Mouse (Mus musculus) limb, embryonic 10.5 days (tissue): ENCODE measurements at regions not wholly inside any gene's neighbourhood (a gene's known extent, or its start where the extent isn't known, plus 50 kb on each side); places are given as distances from the start of the nearest gene placed in this dataset.
"Not testable (repeated sequence)": the region's sequence is repeated elsewhere in the genome, so short reads cannot be mapped to it uniquely, and the experiment has no call there.

Experiments
- DNase-seq: peaks from one replicate; pipeline ENCODE4 v3.0.0-alpha.2; 2017; ENCODE audit warnings: low spot score
- H3K27ac ChIP-seq: fragments of 300-500 bp; sonication (generic); 2 replicates; pipeline ENCODE4 v1.5.1; 2016; ENCODE audit warnings: mild to moderate bottlenecking
- H3K27me3 ChIP-seq: fragments of 300-500 bp; sonication (generic); 2 replicates; pipeline ENCODE4 v1.6.1; 2016; ENCODE audit warnings: low read depth, mild to moderate bottlenecking; ENCODE audit not compliant: poor library complexity, severe bottlenecking
- H3K36me3 ChIP-seq: fragments of 300-500 bp; sonication (generic); 2 replicates; pipeline ENCODE4 v1.6.1; 2016; ENCODE audit warnings: mild to moderate bottlenecking, moderate library complexity
- H3K4me1 ChIP-seq: fragments of 300-500 bp; sonication (generic); 2 replicates; pipeline ENCODE4 v1.6.1; 2016
- H3K4me3 ChIP-seq: fragments of 300-500 bp; sonication (generic); 2 replicates; pipeline ENCODE4 v1.5.1; 2016; ENCODE audit warnings: mild to moderate bottlenecking, moderate library complexity
- H3K9me3 ChIP-seq: fragments of 300-500 bp; sonication (generic); replicated peaks from 2 replicates; pipeline ENCODE4 v1.6.1; 2016; ENCODE audit warnings: mild to moderate bottlenecking
- WGBS: fragments of 180-500 bp; shearing (Covaris S2); methylation state at CpG from one replicate; pipeline ENCODE4 v1.1.7; 2016; 5-methylcytosine and 5-hydroxymethylcytosine counted together

DNA sequence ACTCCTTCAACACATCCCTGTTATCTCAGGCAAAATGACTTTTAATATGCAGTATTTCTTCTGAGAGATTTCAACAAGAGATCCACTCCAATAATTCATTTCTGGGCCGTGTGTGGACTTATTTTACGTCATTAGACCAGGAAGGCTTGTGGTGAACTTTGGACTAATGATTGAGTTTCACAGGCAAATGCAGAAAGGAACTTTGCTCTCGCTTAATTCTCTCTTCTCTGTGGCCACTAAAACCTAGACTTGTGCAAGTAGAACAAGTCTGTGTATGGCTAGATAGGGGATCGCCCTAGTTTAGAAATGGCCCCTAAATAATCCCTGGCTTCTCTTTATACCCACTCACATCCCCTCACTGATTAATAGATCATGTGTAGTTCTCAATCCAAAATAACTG is 50.6 kb upstream of the Ppp1r12a start:
- H3K27ac ChIP-seq: no peak overlapping the region
- DNase-seq: no peak
- WGBS: 93% methylated on average over 4 of the region's 4 CpGs
- peaks cover 5% of the 10 kb centered on the region for H3K4me1 ChIP-seq
- no peaks in the 10 kb centered on the region for H3K36me3 ChIP-seq
- no peak overlapping the region for H3K4me3 ChIP-seq
- no peaks in the 10 kb centered on the region for H3K27me3 ChIP-seq
- no peaks in the 10 kb centered on the region for H3K9me3 ChIP-seq

DNA sequence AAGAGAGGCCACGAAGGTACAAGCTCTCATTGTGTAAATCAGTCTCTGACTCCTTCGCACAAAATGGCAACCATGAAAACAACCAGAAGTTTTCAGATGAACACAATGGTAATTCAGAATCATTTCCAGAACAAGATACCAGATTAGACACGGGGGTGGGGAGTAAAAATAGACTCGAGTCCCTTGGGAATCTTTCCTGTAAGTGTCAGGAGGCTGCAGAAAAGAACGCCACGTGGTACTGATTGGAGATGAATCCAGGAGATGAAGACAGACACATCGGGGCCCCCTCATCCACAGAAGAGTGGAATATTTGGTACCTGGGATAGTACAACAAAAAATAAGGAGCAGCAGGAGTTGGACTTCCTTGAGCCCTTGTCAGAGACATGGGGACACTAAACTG is 51.1 kb upstream of the Ppp1r12a start:
- Histone ChIP-seq H3K27ac (no peak overlapping the region), H3K9me3 (no peaks in the 10 kb centered on the region), H3K4me3 (no peak overlapping the region), H3K36me3 (no peaks in the 10 kb centered on the region), H3K4me1 (peaks cover 5% of the 10 kb centered on the region), H3K27me3 (no peaks in the 10 kb centered on the region)
- no peak for DNase-seq
- 84% methylated on average over 7 of the region's 7 CpGs for WGBS

DNA sequence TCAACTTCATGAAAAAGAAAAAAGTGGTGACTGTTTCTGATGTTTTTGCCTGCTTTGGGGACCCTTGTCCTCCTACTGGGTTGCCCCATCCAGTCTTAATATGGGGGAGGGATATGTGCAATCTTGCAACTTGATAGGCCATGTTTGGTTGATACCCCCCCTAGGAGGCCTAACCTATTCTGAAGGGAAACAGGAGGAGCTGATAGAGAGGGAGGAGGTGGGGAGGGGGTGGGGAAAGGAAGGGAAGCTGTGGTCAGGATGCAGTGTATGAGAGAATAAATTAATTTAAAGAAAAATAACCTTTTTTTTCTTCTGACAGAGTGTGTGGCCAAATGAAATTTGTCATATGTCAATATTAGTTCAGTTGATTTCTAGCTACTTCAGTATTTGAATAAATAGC is 51.8 kb upstream of the Ppp1r12a start:
- no peaks in the 10 kb centered on the region for H3K9me3 ChIP-seq
- H3K36me3 ChIP-seq: no peaks in the 10 kb centered on the region
- no peaks in the 10 kb centered on the region for H3K27me3 ChIP-seq

DNA sequence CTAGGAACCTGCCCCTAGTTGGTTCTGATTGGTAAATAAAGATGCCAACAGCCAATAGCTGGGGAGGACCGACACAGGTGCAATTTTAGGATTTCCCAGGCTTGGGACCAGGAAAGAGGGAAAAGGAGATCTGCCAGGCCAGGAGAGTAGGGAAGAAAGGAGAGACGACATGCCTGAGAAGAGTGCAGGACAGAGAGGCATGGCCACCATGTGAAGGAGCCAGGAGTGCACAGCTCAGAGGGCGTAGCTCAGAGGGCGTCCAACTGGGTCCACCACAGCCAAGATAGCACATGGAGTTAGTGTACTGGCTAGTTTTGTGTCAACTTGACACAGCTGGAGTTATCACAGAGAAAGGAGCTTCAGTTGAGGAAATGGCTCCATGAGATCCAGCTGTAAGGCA is 53.5 kb upstream of the Ppp1r12a start:
- H3K4me1 ChIP-seq, H3K27me3 ChIP-seq: not testable (repeated sequence)
- WGBS: 85% methylated on average over 4 of the region's 4 CpGs

More for the DNA sequence above, 51.8 kb upstream of the Ppp1r12a start:
- Histone ChIP-seq H3K4me3 (no peak overlapping the region), H3K4me1 (peaks cover 5% of the 10 kb centered on the region), H3K27ac (no peak overlapping the region)
- no peak for DNase-seq

DNA sequence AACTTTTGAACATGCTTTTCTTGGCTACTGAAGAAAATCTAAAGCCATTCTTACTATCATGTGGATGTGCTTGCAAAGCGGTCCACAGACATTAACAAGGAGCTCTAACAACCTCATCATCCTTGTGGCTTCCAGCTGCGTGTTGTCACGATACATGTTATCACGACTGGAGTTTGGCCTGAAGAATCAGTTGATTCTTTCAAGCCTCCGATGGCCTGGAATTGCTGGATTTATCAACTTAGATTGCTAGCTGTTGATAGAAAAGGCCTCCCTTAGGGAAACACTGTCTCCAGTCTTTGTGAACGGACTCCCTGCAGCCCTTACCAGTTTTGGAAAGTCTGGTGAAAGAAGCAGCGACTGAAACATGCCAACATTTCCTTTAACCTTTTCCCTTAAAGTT is 60.5 kb upstream of the Ppp1r12a start:
- H3K27me3 ChIP-seq: no peaks in the 10 kb centered on the region
- no peak overlapping the region for H3K4me3 ChIP-seq
- no peaks in the 10 kb centered on the region for H3K9me3 ChIP-seq
- 0 out of 2 replicates have a peak, but pooled peaks cover 2% of the 10 kb centered on the region for H3K4me1 ChIP-seq
- H3K27ac ChIP-seq: no peak overlapping the region
- DNase-seq: no peak
- H3K36me3 ChIP-seq: no peaks in the 10 kb centered on the region
- 88% methylated on average over 7 of the region's 7 CpGs for WGBS

More for the DNA sequence above, 53.5 kb upstream of the Ppp1r12a start:
- not testable (repeated sequence) for DNase-seq, H3K9me3 ChIP-seq, H3K27ac ChIP-seq, H3K36me3 ChIP-seq, H3K4me3 ChIP-seq

DNA sequence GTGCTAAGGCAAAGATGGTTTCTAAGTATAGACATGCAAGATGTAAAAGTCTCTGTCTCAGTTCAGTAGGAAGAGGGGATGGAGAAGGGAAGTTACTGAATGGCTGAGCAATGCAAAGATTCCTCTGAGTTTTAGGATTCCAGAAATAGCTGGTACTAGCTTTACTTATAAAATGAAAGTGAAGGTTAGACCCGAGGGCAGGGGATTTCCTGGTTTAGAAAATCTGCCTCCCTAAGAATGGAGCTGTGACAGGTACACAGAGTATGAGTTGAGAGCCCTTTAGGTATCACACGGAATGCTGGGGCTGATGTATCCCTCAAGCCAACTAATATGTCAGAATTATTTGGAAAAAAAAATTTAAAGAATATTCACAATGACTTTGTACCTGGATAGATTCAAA is 69.0 kb upstream of the Ppp1r12a start:
- H3K27ac ChIP-seq: no peak overlapping the region
- H3K27me3 ChIP-seq: no peaks in the 10 kb centered on the region
- H3K4me3 ChIP-seq: no peak overlapping the region
- no peaks in the 10 kb centered on the region for H3K9me3 ChIP-seq
- 0 out of 2 replicates have a peak, but pooled peaks cover 5% of the 10 kb centered on the region for H3K4me1 ChIP-seq
- H3K36me3 ChIP-seq: no peaks in the 10 kb centered on the region
- 80% methylated on average over 2 of the region's 2 CpGs for WGBS
- no peak for DNase-seq

DNA sequence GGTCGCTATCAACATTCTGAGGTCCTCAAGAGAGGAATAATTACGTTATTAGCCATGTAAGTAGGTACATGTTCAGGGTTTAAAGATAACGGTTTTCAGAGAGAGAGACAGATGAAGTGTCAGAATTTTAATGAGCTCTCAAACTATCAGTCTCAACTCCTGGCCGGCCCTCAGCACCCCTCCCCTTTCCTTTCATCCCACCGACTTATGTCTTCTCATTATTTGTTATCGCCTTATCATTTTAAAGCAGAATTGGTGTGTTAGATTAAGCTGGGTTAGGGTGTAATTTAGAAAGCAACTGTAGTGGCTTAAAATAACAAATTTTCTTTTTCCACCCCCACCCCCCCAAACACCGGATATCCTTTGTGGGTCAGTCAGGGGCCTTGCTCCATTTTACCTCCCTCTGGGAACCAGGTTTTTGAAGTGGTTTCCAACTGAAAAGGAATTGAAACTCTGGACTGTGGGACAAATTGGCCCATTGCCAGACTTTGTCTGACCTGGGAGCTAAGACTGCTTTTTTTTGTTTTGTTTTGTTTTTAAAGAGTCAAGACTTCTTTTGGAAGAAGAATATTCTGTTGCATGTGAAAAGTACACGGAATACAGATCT is 72.5 kb upstream of the Ppp1r12a start:
- Histone ChIP-seq H3K36me3 (no peaks in the 10 kb centered on the region), H3K4me3 (no peak overlapping the region), H3K27ac (no peak overlapping the region), H3K4me1 (0 out of 2 replicates have a peak, but pooled peaks cover 5% of the 10 kb centered on the region), H3K9me3 (no peaks in the 10 kb centered on the region), H3K27me3 (no peaks in the 10 kb centered on the region)
- 60% methylated on average over 8 of the region's 8 CpGs for WGBS
- no peak for DNase-seq

DNA sequence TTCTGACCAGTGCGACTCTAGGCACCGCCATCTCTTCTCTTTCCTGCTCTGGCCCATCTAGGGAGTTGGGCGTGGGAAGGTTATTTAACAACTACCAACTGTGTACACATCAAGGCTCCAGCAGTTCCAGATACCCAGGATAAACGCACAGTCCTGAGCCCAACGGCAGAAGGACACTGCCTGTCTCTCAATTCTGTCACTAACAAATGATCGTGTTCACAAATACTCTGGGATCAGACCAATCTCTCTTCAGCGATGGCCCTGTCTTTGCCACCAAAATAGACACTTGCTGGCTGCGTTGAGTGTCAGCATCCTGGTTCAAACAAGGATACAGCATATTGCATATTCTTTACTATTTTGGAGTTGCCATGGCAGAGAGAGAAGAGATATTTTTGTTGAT is 73.1 kb upstream of the Ppp1r12a start:
- 0 out of 2 replicates have a peak, but pooled peaks cover 5% of the 10 kb centered on the region for H3K4me1 ChIP-seq
- WGBS: 82% methylated on average over 8 of the region's 8 CpGs
- no peak for DNase-seq

DNA sequence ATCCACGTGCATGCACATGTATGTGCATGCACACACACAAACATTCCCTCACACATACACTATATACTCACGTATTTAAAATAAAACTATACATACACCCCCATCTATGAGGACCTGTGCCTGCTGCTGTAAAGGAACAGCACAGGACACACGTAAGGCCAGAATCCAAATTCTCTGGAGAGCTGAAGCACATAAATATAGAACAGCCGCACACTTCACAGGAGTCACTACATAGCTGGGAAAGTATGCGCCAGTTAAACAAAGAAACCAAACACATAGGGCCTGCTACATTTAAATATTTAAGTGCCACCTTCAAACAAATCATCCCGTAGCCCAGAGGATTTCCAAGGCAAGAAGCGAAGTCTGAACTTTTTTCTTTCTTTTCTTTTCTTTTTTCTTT is 73.8 kb upstream of the Ppp1r12a start:
- no peaks in the 10 kb centered on the region for H3K27me3 ChIP-seq
- H3K36me3 ChIP-seq: no peaks in the 10 kb centered on the region
- no peak overlapping the region for H3K4me3 ChIP-seq
- 0 out of 2 replicates have a peak, but pooled peaks cover 5% of the 10 kb centered on the region for H3K4me1 ChIP-seq
- no peak for DNase-seq
- WGBS: 91% methylated on average over 7 of the region's 7 CpGs
- no peak overlapping the region for H3K27ac ChIP-seq
- no peaks in the 10 kb centered on the region for H3K9me3 ChIP-seq

More for the DNA sequence above, 73.1 kb upstream of the Ppp1r12a start:
- no peaks in the 10 kb centered on the region for H3K27me3 ChIP-seq
- H3K9me3 ChIP-seq: no peaks in the 10 kb centered on the region
- H3K36me3 ChIP-seq: no peaks in the 10 kb centered on the region
- H3K4me3 ChIP-seq: no peak overlapping the region
- H3K27ac ChIP-seq: 0 out of 2 replicates have a peak overlapping the region, but pooled peaks have one; percentile 2

DNA sequence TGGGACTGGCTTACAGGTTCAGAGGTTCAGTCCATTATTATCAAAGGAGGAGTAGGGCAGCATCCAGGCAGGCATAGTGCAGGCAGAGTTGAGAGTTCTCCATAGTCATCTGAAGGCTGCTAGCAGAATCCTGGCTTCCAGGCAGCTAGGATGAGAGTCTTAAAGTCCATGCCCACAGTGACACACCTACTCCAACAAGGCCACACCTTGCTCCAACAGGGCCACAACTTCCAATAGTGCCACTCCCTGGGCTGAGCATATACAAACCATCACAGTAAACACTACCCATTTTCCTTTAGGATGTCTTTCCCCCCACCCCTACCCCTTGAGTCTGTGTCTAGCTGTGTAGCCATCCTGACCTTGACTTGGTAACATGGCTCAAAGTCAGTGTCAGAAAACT is 78.8 kb upstream of the Ppp1r12a start:
- no peak overlapping the region for H3K27ac ChIP-seq
- no peaks in the 10 kb centered on the region for H3K9me3 ChIP-seq
- H3K4me3 ChIP-seq: no peak overlapping the region
- no peak for DNase-seq
- H3K4me1 ChIP-seq: no peaks in the 10 kb centered on the region
- no peaks in the 10 kb centered on the region for H3K27me3 ChIP-seq
- H3K36me3 ChIP-seq: no peaks in the 10 kb centered on the region

DNA sequence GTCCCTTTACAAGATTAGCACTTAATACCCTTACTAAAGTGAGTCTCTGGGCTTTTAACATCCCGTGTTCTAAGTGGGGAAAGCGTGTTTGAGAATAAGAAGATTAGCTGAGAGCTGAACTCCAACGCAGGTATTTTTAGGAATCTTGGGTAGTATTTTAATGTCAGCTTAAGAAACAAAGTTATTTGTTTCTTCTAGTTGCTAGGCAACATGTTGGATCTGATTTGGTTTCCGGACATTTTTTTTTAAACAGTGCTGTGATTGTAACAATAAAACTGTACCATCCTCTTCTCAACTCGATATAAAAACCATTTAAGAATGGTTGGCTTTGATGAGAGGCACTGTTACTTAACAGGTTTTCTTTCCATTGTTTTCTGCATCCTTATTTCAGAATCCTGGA is 86.8 kb upstream of the Ppp1r12a start:
- Histone ChIP-seq H3K27me3 (no peaks in the 10 kb centered on the region), H3K27ac (no peak overlapping the region), H3K9me3 (no peaks in the 10 kb centered on the region), H3K4me1 (no peaks in the 10 kb centered on the region), H3K4me3 (no peak overlapping the region), H3K36me3 (no peaks in the 10 kb centered on the region)
- whole genome bisulfite sequencing: 72% methylated on average over 5 of the region's 5 CpGs
- no peak for DNase-seq

DNA sequence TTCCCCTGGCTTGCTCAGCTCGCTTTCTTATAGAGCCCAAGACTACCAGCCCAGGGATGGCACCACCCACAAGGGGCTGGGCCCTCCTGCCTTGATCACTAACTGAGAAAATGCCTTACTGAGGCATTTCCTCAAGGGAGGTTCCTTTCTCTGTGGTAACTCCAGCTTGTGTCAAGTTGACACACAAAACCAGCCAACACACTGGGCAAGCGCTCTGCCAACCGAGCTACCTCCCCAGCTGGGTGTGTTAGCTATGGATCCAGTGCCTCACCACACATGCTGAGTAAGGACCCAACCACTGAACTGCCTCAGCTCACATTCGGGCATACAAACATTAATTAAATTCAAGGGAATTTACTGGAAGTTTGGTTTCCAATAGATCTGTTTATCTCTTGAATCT is 88.2 kb upstream of the Ppp1r12a start:
- 91% methylated on average over 4 of the region's 4 CpGs for whole genome bisulfite sequencing
- no peak overlapping the region for H3K4me3 ChIP-seq
- H3K9me3 ChIP-seq: no peaks in the 10 kb centered on the region
- H3K27ac ChIP-seq: no peak overlapping the region
- no peaks in the 10 kb centered on the region for H3K27me3 ChIP-seq
- H3K4me1 ChIP-seq: no peaks in the 10 kb centered on the region
- no peak for DNase-seq
- H3K36me3 ChIP-seq: no peaks in the 10 kb centered on the region

DNA sequence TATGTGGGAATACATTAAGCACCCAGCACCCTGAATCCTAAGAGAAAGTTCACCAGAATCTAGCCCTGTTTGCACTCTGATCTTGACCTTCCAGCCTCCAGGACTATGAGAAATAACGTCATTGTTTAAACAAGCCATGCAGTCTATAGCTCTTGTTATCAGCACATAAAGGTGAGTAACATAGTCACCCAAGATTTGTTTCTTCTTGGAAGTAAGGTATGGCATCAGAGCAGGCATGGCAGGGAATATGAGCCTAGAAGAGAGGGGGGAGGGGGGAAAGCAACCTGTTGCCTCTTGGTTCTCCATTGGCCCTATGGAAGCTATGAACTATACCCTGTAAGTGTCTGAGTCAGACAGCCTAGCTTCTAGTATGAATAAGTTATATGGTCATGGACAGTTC is 89.8 kb upstream of the Ppp1r12a start:
- Histone ChIP-seq H3K27me3 (no peaks in the 10 kb centered on the region), H3K9me3 (no peaks in the 10 kb centered on the region), H3K27ac (no peak overlapping the region), H3K36me3 (no peaks in the 10 kb centered on the region), H3K4me1 (no peaks in the 10 kb centered on the region), H3K4me3 (no peak overlapping the region)
- no peak for DNase-seq
- WGBS: 91% methylated on average over 1 of the region's 1 CpGs

DNA sequence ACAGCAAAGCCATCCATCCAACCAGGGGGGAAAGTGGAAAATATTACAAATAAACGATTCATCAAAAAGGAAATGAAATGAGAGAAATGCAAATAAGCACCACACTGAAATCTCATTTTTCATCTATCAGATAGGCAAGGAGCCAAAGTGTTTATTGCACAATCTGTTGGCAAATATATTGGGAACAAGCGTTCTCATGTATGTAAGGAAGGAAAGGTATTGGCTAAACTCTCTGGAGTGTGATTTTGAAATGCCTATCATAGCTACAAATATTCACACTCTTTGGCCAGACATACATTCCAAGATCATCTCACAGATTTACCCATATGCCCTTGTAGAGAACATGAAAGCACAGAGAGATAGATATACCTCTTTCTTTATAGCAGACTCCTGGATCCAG is 90.6 kb upstream of the Ppp1r12a start:
- 86% methylated on average over 2 of the region's 2 CpGs for WGBS
- Histone ChIP-seq H3K36me3 (no peaks in the 10 kb centered on the region), H3K4me1 (no peaks in the 10 kb centered on the region), H3K27ac (no peak overlapping the region), H3K9me3 (no peaks in the 10 kb centered on the region), H3K27me3 (no peaks in the 10 kb centered on the region), H3K4me3 (no peak overlapping the region)
- no peak for DNase-seq
